Mouse (Mus musculus) hindlimb bud, embryonic 11.5 days (tissue): ENCODE data around the gene Pfkfb4.

Source experiments
- DNase-seq: peaks from one replicate; pipeline ENCODE4 v3.0.0-alpha.2; 2012; ENCODE audit warnings: low read depth, low spot score; ENCODE audit errors: extremely low spot score

The Pfkfb4 gene

DNA sequence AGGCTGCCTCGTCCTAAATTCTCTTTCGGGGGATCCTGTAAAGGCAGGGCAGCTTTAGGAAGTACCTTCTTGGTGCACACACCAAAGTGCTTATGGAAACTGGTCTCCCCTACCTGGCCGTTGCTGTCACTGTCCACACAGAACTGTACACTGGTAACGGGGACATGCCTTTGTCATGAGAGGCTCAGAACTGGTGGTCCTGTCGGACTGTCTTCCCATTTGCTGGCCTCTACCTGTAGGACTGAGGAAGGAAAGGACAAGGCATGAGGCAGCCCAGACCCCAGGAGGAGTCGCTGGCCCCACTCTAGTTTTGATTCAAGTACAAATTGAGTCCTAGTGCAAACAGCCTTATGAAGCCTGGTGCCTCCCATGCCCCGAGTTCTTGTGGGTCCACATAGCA is 39.4 kb downstream of the Pfkfb4 start:
- no peak for DNase-seq

- DNase-seq, result no peak
These were observed 40.1 kb downstream of the Pfkfb4 start for GRCm38 (mm10) chr9:109031686-109032085.

- DNase-seq, result no peak
These were observed 40.9 kb downstream of the Pfkfb4 start for GRCm38 (mm10) chr9:109032435-109032834.

DNA sequence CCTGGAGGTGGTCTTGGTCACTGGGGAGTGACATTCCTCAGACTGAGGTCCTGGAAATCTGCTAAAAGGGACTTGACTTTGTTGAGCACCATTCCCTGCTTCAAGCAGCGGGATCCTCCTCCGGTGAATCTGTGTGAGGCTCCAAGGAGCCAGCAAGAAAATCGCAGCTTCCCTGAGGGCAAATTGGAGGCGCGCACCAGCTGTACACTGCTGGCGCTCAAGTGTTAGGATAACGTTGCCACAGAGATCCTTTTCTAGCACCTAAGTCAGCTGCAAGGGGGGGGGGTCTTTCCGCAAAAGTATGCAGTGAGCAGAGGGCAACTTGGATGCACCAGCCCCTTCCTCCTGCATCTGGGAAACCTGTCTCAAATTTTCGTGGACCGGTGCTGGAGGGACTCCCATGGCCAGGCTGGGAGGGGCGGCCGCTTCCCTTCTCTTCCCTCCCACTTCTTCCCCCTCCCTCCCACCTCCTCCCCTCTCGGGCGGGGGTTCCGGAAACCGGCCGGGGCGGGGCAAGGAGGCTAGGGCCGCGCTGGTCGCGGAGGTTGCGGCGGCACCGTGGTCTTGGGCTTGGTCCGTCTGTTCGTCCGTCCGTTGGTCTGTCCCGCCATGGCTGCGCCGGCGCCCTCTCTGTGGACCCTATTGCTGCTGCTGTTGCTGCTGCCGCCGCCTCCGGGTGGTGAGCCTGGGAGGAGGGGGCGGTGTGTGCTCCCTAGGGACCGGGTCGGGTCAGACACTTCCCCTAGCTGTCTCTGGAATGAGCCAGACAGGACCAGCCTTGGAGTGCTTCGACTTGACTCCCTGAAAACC is 46.7 kb downstream of the Pfkfb4 start, which contains the start of gene Shisa5:
Gene Shisa5 (plus strand): TSS at position 480 of the 810 bp plus-strand sequence.
- no peak for DNase-seq

DNA sequence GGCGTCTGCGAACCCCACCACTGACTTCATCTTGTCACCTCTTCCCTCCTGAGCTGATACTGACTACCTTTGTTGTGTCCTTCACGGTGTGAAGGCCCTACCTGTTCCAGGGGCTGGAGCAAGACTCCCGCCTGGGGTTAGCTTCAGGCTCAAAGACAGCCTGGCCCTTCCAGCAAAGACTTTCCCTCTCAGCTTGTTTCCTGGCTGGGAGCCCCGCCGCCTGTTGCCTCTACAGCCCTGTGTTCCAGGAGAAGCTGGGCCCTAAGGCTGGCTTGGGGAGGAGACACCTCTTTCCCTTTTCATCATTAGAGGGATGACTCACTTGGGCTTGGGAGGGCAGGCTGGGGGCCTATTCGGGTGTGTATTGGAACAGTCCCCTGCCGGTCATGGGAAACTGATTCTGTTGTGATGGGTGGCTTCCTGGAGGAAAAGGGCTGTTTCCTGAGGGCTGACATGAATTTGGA is 47.4 kb downstream of the Pfkfb4 start:
- DNase-seq, result no peak

GRCm38 (mm10) chr9:109039681-109040080 is 48.1 kb downstream of the Pfkfb4 start:
- DNase-seq, result no peak

GRCm38 (mm10) chr9:109040216-109040615 is 48.6 kb downstream of the Pfkfb4 start:
- DNase-seq, result no peak

DNA sequence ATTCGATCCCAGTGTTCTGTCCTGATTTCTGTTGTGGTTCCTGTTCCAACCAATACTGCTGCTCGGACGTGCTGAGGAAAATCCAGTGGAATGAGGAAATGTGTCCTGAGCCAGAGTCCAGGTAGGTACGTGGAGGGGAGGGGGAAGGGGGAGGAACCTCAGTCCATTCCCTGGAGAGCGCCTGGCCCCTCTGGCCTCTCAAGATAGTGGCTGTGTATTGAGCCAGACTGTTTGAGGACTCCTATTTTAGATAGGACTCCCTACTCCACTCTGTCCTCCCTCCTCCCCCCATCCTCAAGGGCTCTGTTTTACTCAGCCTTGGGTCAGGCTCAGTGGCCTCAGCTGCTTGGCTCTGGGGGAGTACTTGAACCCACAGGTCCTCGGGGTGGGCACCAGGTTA is 49.3 kb downstream of the Pfkfb4 start:
- DNase-seq, result no peak

DNA sequence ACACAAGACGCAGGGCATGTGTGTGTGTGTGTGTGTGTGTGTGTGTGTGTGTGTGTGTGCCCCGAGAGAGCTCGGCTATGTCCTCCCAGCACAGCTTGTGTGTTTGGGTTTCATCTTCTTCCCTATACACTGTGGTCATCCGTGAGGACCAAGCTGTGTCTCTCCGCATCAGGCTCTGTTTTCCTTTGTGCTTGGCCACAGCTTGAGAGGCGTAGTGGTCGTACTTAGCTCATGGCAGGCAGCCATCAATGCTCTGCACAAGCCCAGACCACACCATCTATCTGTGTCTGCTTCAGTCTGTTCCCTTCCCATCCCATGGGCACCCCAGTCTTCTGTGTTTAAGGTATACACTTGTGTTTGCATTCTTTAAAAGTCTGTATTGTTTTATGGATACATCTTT is 49.8 kb downstream of the Pfkfb4 start:
- no peak for DNase-seq

DNA sequence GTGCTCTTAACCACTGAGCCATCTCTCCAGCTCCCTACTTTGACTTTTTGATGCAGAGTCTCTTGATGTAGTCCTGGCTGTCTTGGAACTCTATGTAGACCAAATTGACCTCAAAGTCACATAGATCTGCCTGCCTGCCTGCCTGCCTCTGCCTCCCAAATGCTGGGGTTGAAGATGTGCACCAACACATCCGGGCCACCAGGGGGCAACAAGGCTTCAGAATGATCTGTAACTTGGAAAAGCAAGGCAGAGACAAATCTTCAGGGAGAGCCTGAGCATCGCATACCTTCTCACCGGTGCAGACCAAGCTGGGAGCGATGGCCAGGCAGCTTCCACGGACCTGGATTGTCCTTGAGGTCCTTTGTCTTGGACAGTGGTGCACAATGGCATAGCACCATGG is 54.7 kb downstream of the Pfkfb4 start:
- DNase-seq, result no peak

DNA sequence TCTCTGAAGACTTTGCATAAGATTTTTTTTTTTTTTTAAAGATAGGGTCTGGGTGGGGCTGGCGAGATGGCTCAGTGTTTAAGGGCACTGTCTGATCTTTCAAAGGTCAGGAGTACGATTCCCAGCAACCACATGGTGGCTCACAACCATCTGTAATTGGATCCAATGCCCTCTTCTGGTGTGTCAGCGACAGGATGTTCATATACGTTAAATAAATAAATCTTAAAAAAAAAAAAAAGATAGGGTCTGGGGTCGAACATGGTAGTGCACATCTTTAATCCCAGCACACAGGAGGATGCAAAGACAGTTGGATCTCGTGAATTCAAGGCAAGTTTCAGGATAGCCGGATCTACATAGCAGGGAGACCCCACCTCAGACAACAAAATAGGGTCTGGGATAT is 57.7 kb downstream of the Pfkfb4 start:
- DNase-seq, result no peak

DNA sequence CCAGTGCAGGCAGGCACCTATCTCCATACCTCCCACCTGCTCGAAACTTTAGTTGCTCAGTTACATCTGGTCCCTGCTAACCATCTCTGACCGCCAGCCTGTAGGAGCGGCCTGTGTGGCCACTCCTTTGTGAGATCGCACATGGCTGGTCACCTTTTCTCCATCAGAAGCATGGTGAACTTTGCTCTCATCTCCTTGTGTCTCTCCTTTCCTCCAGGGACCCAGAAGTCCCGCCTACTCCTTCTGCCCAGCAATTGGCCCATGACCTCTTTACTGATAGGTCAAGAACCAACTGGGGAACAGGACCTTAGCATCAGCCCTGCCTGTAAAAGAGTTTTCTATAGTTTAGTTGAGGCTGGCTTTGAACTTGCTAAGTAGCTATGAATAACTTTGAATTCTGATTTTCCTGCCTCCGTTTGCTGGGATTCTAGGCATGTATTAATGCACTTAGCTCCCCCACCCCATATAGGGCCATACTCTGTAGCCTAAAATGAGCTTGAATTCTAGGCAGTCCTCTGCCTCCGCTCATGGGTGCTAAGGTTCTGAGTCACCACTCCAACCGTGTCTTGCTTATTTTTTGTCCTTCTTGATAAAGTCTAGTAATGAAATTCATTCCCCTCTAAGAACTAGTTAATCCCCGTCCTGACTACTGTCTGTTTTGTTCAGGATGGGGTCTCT is 58.6 kb downstream of the Pfkfb4 start:
- no peak for DNase-seq

- no peak for DNase-seq
These were observed 59.1 kb downstream of the Pfkfb4 start for GRCm38 (mm10) chr9:109050674-109050997.

DNA sequence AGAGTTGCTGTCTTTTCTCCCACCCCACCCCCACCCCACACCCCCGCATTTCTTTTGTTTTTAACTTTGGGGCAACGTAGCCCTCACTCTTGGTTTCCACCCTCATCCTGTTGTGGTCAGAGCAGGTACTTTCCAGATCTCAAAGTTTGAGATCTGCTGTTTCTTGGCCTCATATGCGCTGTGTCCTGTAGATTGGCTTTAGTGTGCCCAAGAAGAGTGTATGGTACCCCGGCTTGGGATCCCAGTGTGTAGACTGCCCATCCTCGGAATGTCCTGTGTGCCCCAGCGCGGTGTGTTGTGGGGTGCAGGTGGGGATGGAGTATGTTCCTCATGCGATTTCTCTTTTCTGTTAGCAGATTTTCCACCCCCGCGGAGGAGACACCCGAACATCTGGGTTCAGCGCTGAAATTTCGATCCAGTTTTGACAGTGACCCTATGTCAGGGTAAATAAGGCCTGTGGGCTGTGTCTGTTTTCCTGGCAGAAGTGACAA is 59.5 kb downstream of the Pfkfb4 start:
- DNase-seq, result no peak

DNA sequence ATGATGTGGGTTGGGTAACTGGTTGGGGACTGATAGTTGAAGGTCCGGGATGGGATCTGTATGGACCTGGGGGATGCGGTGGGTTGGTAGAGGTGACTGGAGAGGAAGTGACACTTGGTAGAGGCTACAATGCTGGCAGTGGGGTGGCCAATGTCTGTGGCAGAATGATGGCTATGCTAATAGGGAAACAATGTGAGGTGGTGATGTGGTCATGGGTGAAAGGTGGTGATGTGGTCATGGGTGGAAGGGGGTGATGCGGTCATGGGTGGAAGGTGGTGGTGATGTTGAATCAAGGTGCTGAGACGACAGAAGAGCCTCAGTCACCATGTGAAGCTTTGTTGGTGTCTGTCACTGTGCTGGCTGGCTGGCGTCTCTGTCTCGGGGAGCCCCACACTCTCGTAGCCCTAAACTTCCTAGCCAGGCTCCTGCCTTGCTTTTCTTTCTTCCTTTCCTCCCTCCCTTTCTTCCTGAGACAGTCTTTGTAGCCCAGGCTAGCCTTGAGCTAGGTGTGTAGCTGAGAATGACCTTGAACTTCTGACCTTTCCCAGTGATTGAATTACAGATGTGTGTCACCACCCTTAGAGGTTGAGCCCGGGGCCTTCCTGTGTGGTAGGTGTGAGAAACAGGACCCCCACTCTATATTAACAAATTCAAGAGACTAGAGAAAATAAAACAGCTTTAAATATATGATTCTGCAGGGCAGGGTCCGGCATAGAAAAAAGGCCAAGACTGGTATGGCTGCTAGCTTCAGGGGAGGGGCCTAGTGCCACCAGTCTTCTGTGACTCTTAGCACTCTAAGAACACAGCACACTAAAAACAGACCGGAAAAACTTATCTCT is 60.3 kb downstream of the Pfkfb4 start:
- no peak for DNase-seq

GRCm38 (mm10) chr9:109052490-109053260 is 61.1 kb downstream of the Pfkfb4 start:
- no peak for DNase-seq

DNA sequence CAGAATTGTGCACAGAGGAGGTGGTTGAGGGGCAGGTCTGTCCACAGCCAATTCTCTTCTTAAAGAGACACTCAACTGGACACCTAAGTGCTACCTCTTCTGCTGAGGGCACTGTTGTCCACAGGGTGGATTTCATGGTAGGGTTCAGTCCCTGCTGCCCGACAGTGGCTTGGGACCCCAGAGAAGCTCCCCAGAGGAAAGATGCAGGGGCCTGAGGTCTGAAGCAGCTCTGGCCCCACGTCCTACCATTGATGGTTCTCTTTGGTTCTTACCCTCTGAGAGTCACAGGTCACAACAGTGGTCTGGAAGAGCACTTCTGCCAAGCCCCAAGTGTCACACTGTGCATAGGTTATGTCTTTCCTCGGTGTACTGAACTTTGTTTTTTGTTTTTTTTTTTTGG is 61.8 kb downstream of the Pfkfb4 start:
- DNase-seq, result no peak

DNA sequence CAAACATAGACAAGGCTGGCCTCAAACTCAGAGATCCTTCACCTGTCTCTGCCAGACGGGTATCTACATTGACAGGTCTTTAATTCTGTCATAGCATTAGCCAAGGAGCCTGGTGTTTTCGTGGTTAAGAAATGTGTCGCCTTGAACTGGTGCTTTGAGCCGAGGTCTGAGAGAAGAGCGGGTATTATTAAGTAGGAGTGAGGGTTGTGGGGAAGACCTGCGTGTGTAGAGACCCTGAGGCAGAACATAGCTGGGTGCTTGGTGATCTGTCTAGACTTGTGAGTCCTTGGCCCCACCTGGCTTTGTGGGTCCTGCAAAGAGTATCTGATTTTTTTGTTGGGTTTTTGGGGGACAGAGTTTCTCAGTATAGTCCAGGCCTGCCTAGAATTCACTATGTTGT is 62.3 kb downstream of the Pfkfb4 start:
- no peak for DNase-seq

DNA sequence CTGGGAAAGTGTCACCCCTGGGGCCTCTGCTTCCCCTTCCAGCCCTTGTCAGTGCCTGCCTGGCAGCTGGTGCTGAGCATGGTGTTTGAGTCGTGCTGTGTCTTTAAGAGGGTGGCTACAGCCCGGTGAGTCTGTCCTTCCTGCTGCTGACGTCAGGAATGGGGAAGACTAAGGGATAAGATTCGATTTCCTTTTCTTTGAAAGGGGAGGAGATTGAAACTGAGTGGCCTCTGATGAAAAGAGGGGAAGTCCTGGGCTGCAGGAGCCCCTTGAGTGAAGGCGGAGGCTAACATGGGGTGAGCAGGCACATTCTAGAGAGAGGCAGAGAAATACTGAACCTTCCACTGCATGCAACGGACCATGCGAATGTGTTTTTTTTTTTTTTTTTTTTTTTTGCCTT is 63.1 kb downstream of the Pfkfb4 start:
- DNase-seq, result no peak

DNA sequence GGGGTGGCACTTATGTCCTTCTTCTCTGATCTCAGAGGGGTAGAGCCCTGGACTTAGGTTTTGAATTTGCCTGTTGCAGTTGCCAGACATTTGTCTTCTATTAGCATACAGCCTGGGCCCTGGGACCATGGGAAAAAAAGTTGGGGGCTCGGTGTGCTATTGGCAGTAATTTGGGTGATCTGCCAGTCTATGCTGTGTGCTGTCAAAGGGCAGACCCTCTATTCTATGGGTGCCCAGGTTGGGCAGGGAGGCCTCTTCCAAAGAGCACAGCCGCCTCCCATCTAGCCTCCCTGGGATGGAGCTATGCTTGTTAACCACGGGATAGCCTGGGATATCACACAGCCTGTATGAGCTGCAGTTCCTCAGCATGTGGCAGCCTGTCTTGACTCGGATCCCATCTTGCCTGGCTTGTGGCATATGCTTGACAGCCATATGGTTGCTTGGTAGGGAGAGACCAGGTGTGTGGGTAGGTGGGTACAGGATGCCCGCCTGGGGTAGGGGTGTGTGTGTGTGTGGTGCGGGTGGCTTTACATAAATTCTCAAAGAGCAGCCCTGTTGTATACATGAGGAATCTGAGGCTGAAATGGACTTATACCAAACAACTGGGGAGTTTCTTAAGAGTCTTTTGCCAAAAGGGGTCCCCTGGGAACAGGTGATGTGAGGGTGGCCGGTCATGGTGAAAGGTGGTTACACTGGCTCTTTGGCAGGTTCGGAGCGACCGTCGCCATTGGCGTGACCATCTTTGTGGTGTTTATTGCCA is 63.9 kb downstream of the Pfkfb4 start:
- DNase-seq, result no peak
